Mouse (Mus musculus) bone marrow, adult 2 months (tissue): Measurements from ENCODE around the gene Copz1. TPM values are rescaled to one million over a fixed set of nuclear protein-coding genes. Genes with fewer than 3 reads are reported as not detected.

Experiments
- H3K27ac ChIP-seq: fragments of 200-500 bp; 2 replicates; pipeline ENCODE4 v1.5.1; 2012; ENCODE audit warnings: low read depth, mild to moderate bottlenecking, control low read depth, inconsistent platforms, low read length; ENCODE audit not compliant: control insufficient read depth, poor library complexity, insufficient read depth
- H3K4me1 ChIP-seq: fragments of 200-500 bp; 2 replicates; pipeline ENCODE4 v1.6.1; 2011; ENCODE audit warnings: low read length; ENCODE audit not compliant: control insufficient read depth, insufficient read depth
- H3K4me3 ChIP-seq: fragments of 200-500 bp; replicated peaks from 2 replicates; pipeline ENCODE3; 2011; ENCODE audit warnings: mild to moderate bottlenecking, low read depth, low read length, control low read depth; ENCODE audit not compliant: control insufficient read depth
- CTCF ChIP-seq: fragments of 200-500 bp; IDR thresholded peaks from 2 replicates; pipeline ENCODE4 v1.5.1; 2011; ENCODE audit warnings: low read length, control low read depth; ENCODE audit not compliant: control insufficient read depth, insufficient read depth
- POLR2A ChIP-seq: fragments of 200-500 bp; IDR thresholded peaks from 2 replicates; pipeline ENCODE4 v1.6.1; 2011; ENCODE audit warnings: low read depth, mild to moderate bottlenecking, control low read depth, low read length, borderline replicate concordance; ENCODE audit not compliant: control insufficient read depth
- WGBS: fragments of 180-500 bp; shearing (Covaris S2); methylation state at CpG from one replicate; pipeline ENCODE4 v1.1.7; 2018; 5-methylcytosine and 5-hydroxymethylcytosine counted together
- polyA plus RNA-seq: library from polyadenylated mRNA; stranded (reverse); fragments of >200 nt; gene quantifications from 2 replicates; pipeline ENCODE4 v1.2.4, GENCODE M21; 2011; ENCODE audit warnings: low replicate concordance; ENCODE audit not compliant: missing spikeins, insufficient read depth, insufficient read length

Copz1 gene
- polyA plus RNA-seq, 1 experiment: 155 TPM

GRCm38 (mm10) chr15:103299644-103300043 lies 27.1 kb downstream of the Copz1 start:
- TF ChIP-seq POLR2A (no peak), CTCF (no peak)
- 86% methylated on average over 8 of the region's 8 CpGs for WGBS
- Histone ChIP-seq H3K27ac (no peak overlapping the region), H3K4me3 (no peak overlapping the region), H3K4me1 (no peaks in the 10 kb centered on the region; the same call in none of the 2 replicates)

- H3K27ac ChIP-seq: no peak overlapping the region
- TF ChIP-seq POLR2A (no peak), CTCF (no peak)
- no peaks in the 10 kb centered on the region; the same call in none of the 2 replicates for H3K4me1 ChIP-seq
- WGBS: 61% methylated on average over 18 of the region's 18 CpGs
- H3K4me3 ChIP-seq: no peak overlapping the region
Measured at GRCm38 (mm10) chr15:103300067-103300471, 27.6 kb downstream of the Copz1 start.

- no peak for TF ChIP-seq POLR2A
- no peak for TF ChIP-seq CTCF
- H3K4me3 ChIP-seq: no peak overlapping the region
- WGBS: 67% methylated on average over 2 of the region's 2 CpGs
- no peak overlapping the region for H3K27ac ChIP-seq
- H3K4me1 ChIP-seq: no peaks in the 10 kb centered on the region; the same call in none of the 2 replicates
Measured at GRCm38 (mm10) chr15:103300560-103300959, 28.0 kb downstream of the Copz1 start.

- Histone ChIP-seq H3K27ac (no peak overlapping the region), H3K4me3 (no peak overlapping the region), H3K4me1 (no peaks in the 10 kb centered on the region; the same call in none of the 2 replicates)
- WGBS: 43% methylated on average over 2 of the region's 2 CpGs
- TF ChIP-seq CTCF: no peak
- no peak for TF ChIP-seq POLR2A
Measured at GRCm38 (mm10) chr15:103301046-103301445, 28.5 kb downstream of the Copz1 start.

GRCm38 (mm10) chr15:103301547-103302340 lies 29.2 kb downstream of the Copz1 start:
- Histone ChIP-seq H3K4me3 (no peak overlapping the region), H3K27ac (no peak overlapping the region), H3K4me1 (no peaks in the 10 kb centered on the region; the same call in none of the 2 replicates)
- TF ChIP-seq POLR2A (no peak), CTCF (no peak)
- 38% methylated on average over 5 of the region's 5 CpGs for WGBS

GRCm38 (mm10) chr15:103302341-103303021 lies 30.0 kb downstream of the Copz1 start:
- H3K27ac ChIP-seq: no peak overlapping the region

GRCm38 (mm10) chr15:103303916-103304615 lies 31.6 kb downstream of the Copz1 start:
- Histone ChIP-seq H3K4me1 (no peaks in the 10 kb centered on the region; the same call in none of the 2 replicates), H3K4me3 (no peak overlapping the region), H3K27ac (no peak overlapping the region)
- TF ChIP-seq CTCF (no peak), POLR2A (no peak)
- 17% methylated on average over 8 of the region's 8 CpGs for WGBS

More at GRCm38 (mm10) chr15:103302341-103303021, 30.0 kb downstream of the Copz1 start:
- no peaks in the 10 kb centered on the region; the same call in none of the 2 replicates for H3K4me1 ChIP-seq
- 40% methylated on average over 6 of the region's 6 CpGs for WGBS
- H3K4me3 ChIP-seq: no peak overlapping the region
- TF ChIP-seq CTCF (no peak), POLR2A (no peak)

- Histone ChIP-seq H3K4me1 (peaks cover 3% of the 10 kb centered on the region), H3K4me3 (peak overlapping the region; percentile 67), H3K27ac (peak overlapping the region; percentile 33; the same call in 1 of the 2 replicates)
- TF ChIP-seq CTCF (no peak), POLR2A (no peak)
- 1% methylated on average over 9 of the region's 9 CpGs for WGBS
Measured at GRCm38 (mm10) chr15:103304616-103304969, 32.1 kb downstream of the Copz1 start.
